Mouse (Mus musculus) small intestine, adult 2 months (tissue): Measurements from ENCODE around the gene Mmd2. TPM values are rescaled to one million over a fixed set of nuclear protein-coding genes. Genes with fewer than 3 reads are reported as not detected.

Experiments used
- H3K27ac ChIP-seq: fragments of 200-500 bp; 2 replicates; pipeline ENCODE4 v1.5.1; 2012; ENCODE audit warnings: low read depth, low read length, control low read depth, inconsistent platforms; ENCODE audit not compliant: insufficient read depth
- H3K27me3 ChIP-seq: fragments of 200-500 bp; 2 replicates; pipeline ENCODE4 v1.6.1; 2012; ENCODE audit warnings: mild to moderate bottlenecking, moderate library complexity, low read length, inconsistent platforms; ENCODE audit not compliant: control insufficient read depth, insufficient read depth
- H3K36me3 ChIP-seq: fragments of 200-500 bp; 2 replicates; pipeline ENCODE4 v1.6.1; 2012; ENCODE audit warnings: mild to moderate bottlenecking, low read length, control low read depth, inconsistent platforms; ENCODE audit not compliant: control insufficient read depth, insufficient read depth
- H3K4me1 ChIP-seq: fragments of 200-500 bp; 2 replicates; pipeline ENCODE4 v1.6.1; 2012; ENCODE audit warnings: low read length, inconsistent platforms, mixed read lengths; ENCODE audit not compliant: control insufficient read depth, insufficient read depth, insufficient read length
- H3K4me3 ChIP-seq: fragments of 200-500 bp; 2 replicates; pipeline ENCODE4 v1.5.1; 2012; ENCODE audit warnings: low read depth, mild to moderate bottlenecking, control low read depth, inconsistent platforms, low read length, moderate library complexity
- CTCF ChIP-seq: fragments of 200-500 bp; IDR thresholded peaks from 2 replicates; pipeline ENCODE4 v1.5.1; 2012; ENCODE audit warnings: low read depth, mild to moderate bottlenecking, control low read depth, inconsistent platforms, low read length, moderate library complexity, mixed read lengths; ENCODE audit not compliant: insufficient replicate concordance, insufficient read length; ENCODE audit errors: extremely low read depth
- POLR2A ChIP-seq: fragments of 200-500 bp; IDR thresholded peaks from 2 replicates; pipeline ENCODE4 v1.6.1; 2012; ENCODE audit warnings: low read depth, mild to moderate bottlenecking, control low read depth, inconsistent platforms, low read length, moderate library complexity
- WGBS: fragments of 180-500 bp; shearing (Covaris S2); methylation state at CpG from one replicate; pipeline ENCODE4 v1.1.7; 2018; 5-methylcytosine and 5-hydroxymethylcytosine counted together
- polyA plus RNA-seq: library from polyadenylated mRNA; depleted of rRNA; stranded (reverse); fragments of >200 nt; gene quantifications from 2 replicates; pipeline ENCODE4 v1.2.3, GENCODE M21; 2012

Gene Mmd2
- polyA plus RNA-seq, 1 experiment = 0.13 TPM

- TF ChIP-seq CTCF (no peak), POLR2A (no peak)
- H3K36me3 ChIP-seq = no peaks in the 10 kb centered on the region
- 12% methylated on average over 4 of the region's 4 CpGs for WGBS
- H3K27me3 ChIP-seq = peaks cover 19% of the 10 kb centered on the region
- H3K4me1 ChIP-seq = no peaks in the 10 kb centered on the region
- H3K27ac ChIP-seq = no peak overlapping the region
- no peak overlapping the region for H3K4me3 ChIP-seq
These were observed 357 bp upstream of the Mmd2 start for GRCm38 (mm10) chr5:142608989-142609325.

- TF ChIP-seq CTCF = no peak
- Histone ChIP-seq H3K4me1 (no peaks in the 10 kb centered on the region), H3K4me3 (no peak overlapping the region), H3K27ac (no peak overlapping the region), H3K27me3 (peaks cover 19% of the 10 kb centered on the region), H3K36me3 (no peaks in the 10 kb centered on the region)
- WGBS = 85% methylated on average over 12 of the region's 12 CpGs
These were observed 3.3 kb downstream of the Mmd2 start for GRCm38 (mm10) chr5:142605288-142605687.

- no peak overlapping the region for H3K27ac ChIP-seq
- peaks cover 19% of the 10 kb centered on the region for H3K27me3 ChIP-seq
- TF ChIP-seq CTCF (no peak), POLR2A (no peak)
- no peak overlapping the region for H3K4me3 ChIP-seq
- H3K4me1 ChIP-seq = no peaks in the 10 kb centered on the region
- no peaks in the 10 kb centered on the region for H3K36me3 ChIP-seq
- 71% methylated on average over 7 of the region's 7 CpGs for WGBS
These were observed 4.2 kb downstream of the Mmd2 start for GRCm38 (mm10) chr5:142604379-142604778.

GRCm38 (mm10) chr5:142597648-142598390, 10.8 kb downstream of the Mmd2 start:
- Histone ChIP-seq H3K27ac (no peak overlapping the region), H3K4me1 (no peaks in the 10 kb centered on the region), H3K4me3 (no peak overlapping the region), H3K27me3 (no peaks in the 10 kb centered on the region), H3K36me3 (no peaks in the 10 kb centered on the region)
- WGBS = 31% methylated on average over 6 of the region's 6 CpGs
- TF ChIP-seq POLR2A (no peak), CTCF (no peak)

- Histone ChIP-seq H3K4me1 (no peaks in the 10 kb centered on the region), H3K27me3 (no peaks in the 10 kb centered on the region), H3K36me3 (no peaks in the 10 kb centered on the region), H3K27ac (no peak overlapping the region), H3K4me3 (no peak overlapping the region)
- TF ChIP-seq POLR2A = no peak
- no peak for TF ChIP-seq CTCF
- 79% methylated on average over 6 of the region's 6 CpGs for WGBS
These were observed 11.9 kb downstream of the Mmd2 start for GRCm38 (mm10) chr5:142596723-142597122.

GRCm38 (mm10) chr5:142595698-142596097, 12.9 kb downstream of the Mmd2 start:
- H3K4me3 ChIP-seq = no peak overlapping the region
- no peaks in the 10 kb centered on the region for H3K36me3 ChIP-seq
- no peak for TF ChIP-seq CTCF
- TF ChIP-seq POLR2A = no peak
- H3K27me3 ChIP-seq = no peaks in the 10 kb centered on the region
- H3K27ac ChIP-seq = no peak overlapping the region
- H3K4me1 ChIP-seq = no peaks in the 10 kb centered on the region
- WGBS = 68% methylated on average over 3 of the region's 3 CpGs

GRCm38 (mm10) chr5:142590953-142591616, 17.5 kb downstream of the Mmd2 start:
- Histone ChIP-seq H3K4me3 (no peak overlapping the region), H3K4me1 (no peaks in the 10 kb centered on the region), H3K27ac (no peak overlapping the region), H3K36me3 (no peaks in the 10 kb centered on the region), H3K27me3 (no peaks in the 10 kb centered on the region)
- WGBS = 71% methylated on average over 6 of the region's 6 CpGs
- no peak for TF ChIP-seq POLR2A
- no peak for TF ChIP-seq CTCF
